In genomic region chr12:113075063-113075454, GRCm38 (mm10) we compare ENCODE assay signal across 7 mouse cellular contexts. TPM values are rescaled to one million over a fixed set of nuclear protein-coding genes. Genes with fewer than 3 reads are reported as not detected.
DNase-seq lines count a peak whose midpoint lies in the region; ATAC-seq lines count a peak whose summit lies in the region.

No protein-coding gene starts in this region.

- WGBS in embryonic facial prominence, embryonic 11.5 days, result 4% methylated on average over 10 of the region's 10 CpGs
- 4% methylated on average over 10 of the region's 10 CpGs for WGBS in limb, embryonic 11.5 days
- WGBS in midbrain, embryonic 14.5 days, result 0% methylated on average over 10 of the region's 10 CpGs

- peak; percentile 49 for ATAC-seq in embryonic facial prominence, embryonic 11.5 days (replicated peaks; ENCODE audit: insufficient number of reproducible peaks, low FRiP score, low TSS enrichment, low read depth)
- ATAC-seq in limb, embryonic 11.5 days (ENCODE audit: insufficient number of reproducible peaks, low FRiP score, low TSS enrichment, low read depth), result peak; percentile 75
- ATAC-seq in midbrain, embryonic 14.5 days (ENCODE audit: low FRiP score, low TSS enrichment), result peak; percentile 80

- peak overlapping the region; percentile 38 for H3K4me3 ChIP-seq in embryonic facial prominence, embryonic 11.5 days (ENCODE audit: low read depth, low read length)
- H3K4me3 ChIP-seq in limb, embryonic 11.5 days (ENCODE audit: low read depth, low read length), result peak overlapping the region; percentile 44
- peak overlapping the region; percentile 39 for H3K4me3 ChIP-seq in midbrain, embryonic 14.5 days (replicated peaks; ENCODE audit: low read depth, low read length)

- H3K27me3 ChIP-seq in embryonic facial prominence, embryonic 11.5 days (ENCODE audit: control insufficient read depth, insufficient read depth, low read length), result no peaks in the 10 kb centered on the region
- no peaks in the 10 kb centered on the region for H3K27me3 ChIP-seq in limb, embryonic 11.5 days (ENCODE audit: control insufficient read depth, insufficient read depth, low read length)
- no peaks in the 10 kb centered on the region for H3K27me3 ChIP-seq in midbrain, embryonic 14.5 days (ENCODE audit: control insufficient read depth, insufficient read depth, low read length)

- peak overlapping the region; percentile 70 for H3K9ac ChIP-seq in embryonic facial prominence, embryonic 11.5 days (replicated peaks; ENCODE audit: low read length)
- peak overlapping the region; percentile 45; the same call in 1 of the 2 replicates for H3K9ac ChIP-seq in limb, embryonic 11.5 days (ENCODE audit: low read length)
- H3K9ac ChIP-seq in midbrain, embryonic 14.5 days (replicated peaks; ENCODE audit: low read length), result peak overlapping the region; percentile 69

- peak; percentile 92 for DNase-seq in adrenal gland, postnatal 14 days
- DNase-seq in embryonic facial prominence, embryonic 11.5 days (ENCODE audit: low spot score), result peak; percentile 91
- peak; percentile 98 for DNase-seq in heart, adult 11 months
- DNase-seq in kidney, adult 18-20 months, result peak; percentile 88
- peak; percentile 91 for DNase-seq in limb, embryonic 11.5 days (ENCODE audit: low spot score)
- DNase-seq in midbrain, embryonic 14.5 days, result peak; percentile 93
- peak; percentile 78 to 88 for DNase-seq in spleen, adult 18-20 months

- no peaks in the 10 kb centered on the region for H3K36me3 ChIP-seq in embryonic facial prominence, embryonic 11.5 days (replicated peaks; ENCODE audit: control insufficient read depth, insufficient read depth, low read depth, low read length)
- H3K36me3 ChIP-seq in limb, embryonic 11.5 days (ENCODE audit: control insufficient read depth, insufficient read depth, low read length), result 0 out of 2 replicates have a peak, but pooled peaks cover 3% of the 10 kb centered on the region
- peaks cover 20% of the 10 kb centered on the region for H3K36me3 ChIP-seq in midbrain, embryonic 14.5 days (ENCODE audit: control insufficient read depth, insufficient read depth, low read length)

- H3K4me2 ChIP-seq in embryonic facial prominence, embryonic 11.5 days (ENCODE audit: low read depth, low read length), result peak overlapping the region; percentile 80
- peak overlapping the region; percentile 91 for H3K4me2 ChIP-seq in limb, embryonic 11.5 days (ENCODE audit: low read depth, severe bottlenecking)
- peak overlapping the region; percentile 87 for H3K4me2 ChIP-seq in midbrain, embryonic 14.5 days (ENCODE audit: low read length)

- no peaks in the 10 kb centered on the region for H3K4me1 ChIP-seq in embryonic facial prominence, embryonic 11.5 days (ENCODE audit: control insufficient read depth, insufficient read depth, low read length)
- peaks cover 4% of the 10 kb centered on the region; the same call in 1 of the 2 replicates for H3K4me1 ChIP-seq in limb, embryonic 11.5 days (ENCODE audit: control insufficient read depth, insufficient read depth, low read length)
- peaks cover 22% of the 10 kb centered on the region for H3K4me1 ChIP-seq in midbrain, embryonic 14.5 days (ENCODE audit: control insufficient read depth, insufficient read depth, low read length)

- peak overlapping the region; percentile 54 for H3K27ac ChIP-seq in embryonic facial prominence, embryonic 11.5 days (replicated peaks; ENCODE audit: low read depth, low read length)
- H3K27ac ChIP-seq in limb, embryonic 11.5 days (replicated peaks; ENCODE audit: low read depth, low read length), result no peak overlapping the region
- peak overlapping the region; percentile 95 for H3K27ac ChIP-seq in midbrain, embryonic 14.5 days (replicated peaks; ENCODE audit: low read depth, low read length)

- H3K9me3 ChIP-seq in embryonic facial prominence, embryonic 11.5 days (replicated peaks; ENCODE audit: control insufficient read depth, low read length), result no peaks in the 10 kb centered on the region
- H3K9me3 ChIP-seq in limb, embryonic 11.5 days (ENCODE audit: control insufficient read depth, low read length), result no peaks in the 10 kb centered on the region
- H3K9me3 ChIP-seq in midbrain, embryonic 14.5 days (ENCODE audit: control insufficient read depth, low read length), result no peaks in the 10 kb centered on the region

RNA-seq across cellular contexts. Expression of gene Tex22, which starts 0.8 kb away (rescaled TPM):
- 0.37 and 0.49 TPM in 2 replicates for total RNA-seq in adrenal gland, postnatal 14 days (2021)
- not detected in 2 replicates for polyA plus RNA-seq in embryonic facial prominence, embryonic 11.5 days (2014; fragmentation: Nextera tagmentation; extraction: Ambion mirVana)
- polyA plus RNA-seq in limb, embryonic 11.5 days (2014; fragmentation: Nextera tagmentation; extraction: Ambion mirVana), result 0.21 TPM in 1 of 2 replicates, not detected in the other
- polyA plus RNA-seq in midbrain, embryonic 14.5 days (2014; fragmentation: Nextera tagmentation; extraction: Ambion mirVana), result 0.43 TPM in 1 of 2 replicates, not detected in the other

RNA-seq across cellular contexts. Expression of gene Mta1, which starts 23.0 kb away (rescaled TPM):
- 83.7 and 94.0 TPM in 2 replicates for total RNA-seq in adrenal gland, postnatal 14 days (2021)
- polyA plus RNA-seq in embryonic facial prominence, embryonic 11.5 days (2014; fragmentation: Nextera tagmentation; extraction: Ambion mirVana), result 18.7 and 20.7 TPM in 2 replicates
- polyA plus RNA-seq in limb, embryonic 11.5 days (2014; fragmentation: Nextera tagmentation; extraction: Ambion mirVana), result 24.2 and 26.4 TPM in 2 replicates
- 20.8 and 22.0 TPM in 2 replicates for polyA plus RNA-seq in midbrain, embryonic 14.5 days (2014; fragmentation: Nextera tagmentation; extraction: Ambion mirVana)
